Mouse (Mus musculus): ENCODE results near the gene Jmjd4. TPM values are rescaled to one million over a fixed set of nuclear protein-coding genes. Genes with fewer than 3 reads are reported as not detected.

Gene Jmjd4
- total and polyA plus RNA-seq, 3 experiments, result 9.6 to 15.7 (median 10.2) TPM

- no peaks in the 10 kb centered on the region for H3K79me2 ChIP-seq (replicated peaks; ENCODE audit: control insufficient read depth, extremely low read depth, insufficient read depth, poor library complexity, severe bottlenecking)
- no peaks in the 10 kb centered on the region for H3K9me3 ChIP-seq (replicated peaks; ENCODE audit: low read length)
- no peaks in the 10 kb centered on the region for H3K27me3 ChIP-seq (replicated peaks)
- peak overlapping the region; percentile 19; the same call in 1 of the 2 replicates for H3K4me2 ChIP-seq (ENCODE audit: insufficient read depth, low read depth, poor library complexity, severe bottlenecking)
- H3K4me3 ChIP-seq (replicated peaks in 1 of 3; ENCODE audit: low read depth in 2 of 3, low read length in 2 of 3, poor library complexity in 1 of 3), result peak overlapping the region in 1 of 3 experiments; percentile 20
- dilution Hi-C loops (cut with MboI; ENCODE audit: extremely low pct_ligation_motif_present, extremely low pct_unique_long_range_greater_than_20kb, low sequenced_read_pairs) (no loop called here), in situ Hi-C loops (cut with MboI; ENCODE audit: low pct_ligation_motif_present, low pct_unique_long_range_greater_than_20kb, low sequenced_read_pairs) (no loop called here)
- H3K4me1 ChIP-seq (ENCODE audit: control insufficient read depth in 1 of 2, insufficient read depth in 2 of 2), result peaks cover 16 to 28% of the 10 kb centered on the region in 2 experiments
- DNase-seq (ENCODE audit: extremely low read depth), result peak; percentile 63
- peaks cover 62 to 95% of the 10 kb centered on the region in 2 experiments for H3K36me3 ChIP-seq (replicated peaks in 1 of 2; ENCODE audit: control insufficient read depth in 1 of 2, insufficient read depth in 1 of 2, low read length in 1 of 2)
- peak overlapping the region; percentile 9; the same call in 1 of the 2 replicates for H3K27ac ChIP-seq (ENCODE audit: insufficient read depth, low read depth)
- TF ChIP-seq TBP (conservative IDR thresholded peaks at IDR 0.05; ENCODE audit: low read depth, low read length), result no peak
- TF ChIP-seq BHLHE40 (IDR thresholded peaks at IDR 0.05; ENCODE audit: low read depth, low read length), result peak; percentile 63
- TF ChIP-seq CHD1 (IDR thresholded peaks at IDR 0.05; ENCODE audit: low read depth, low read length), result peak; percentile 94
- no peak for TF ChIP-seq UBTF (IDR thresholded peaks at IDR 0.05; ENCODE audit: low read depth, low read length)
- TF ChIP-seq RAD21 (IDR thresholded peaks at IDR 0.05; ENCODE audit: low read depth, low read length), result no peak; the same call in 1 of the 2 replicates
- TF ChIP-seq JUND (conservative IDR thresholded peaks at IDR 0.05; ENCODE audit: low read depth, low read length), result no peak
- TF ChIP-seq CTCF (conservative IDR thresholded peaks at IDR 0.05 in 1 of 2, IDR thresholded peaks at IDR 0.05 in 1 of 2; ENCODE audit: low read depth in 2 of 2, low read length in 2 of 2), result peak in 1 of 2 experiments; percentile 5; a peak in 1 of 4 replicates
- TF ChIP-seq SIN3A (IDR thresholded peaks at IDR 0.05; ENCODE audit: low read length), result no peak
- no peak for TF ChIP-seq GABPA (IDR thresholded peaks at IDR 0.05; ENCODE audit: insufficient replicate concordance, low read depth, low read length)
- no peak for TF ChIP-seq POLR2AphosphoS2 (IDR thresholded peaks at IDR 0.05; ENCODE audit: low read depth, low read length)
- no peak for TF ChIP-seq MXI1 (IDR thresholded peaks at IDR 0.05; ENCODE audit: low read depth, low read length)
- TF ChIP-seq POLR2A (IDR thresholded peaks at IDR 0.05; ENCODE audit: low read depth, low read length), result no peak
- TF ChIP-seq SMC3 (IDR thresholded peaks at IDR 0.05; ENCODE audit: low read depth, low read length), result no peak
- no peak for TF ChIP-seq RCOR1 (conservative IDR thresholded peaks at IDR 0.05; ENCODE audit: low read depth, low read length)
- TF ChIP-seq ELF1 (IDR thresholded peaks at IDR 0.05; ENCODE audit: low read depth, low read length), result 0 out of 2 replicates have a peak, but pooled peaks have one; percentile 11
- peak; percentile 90 for TF ChIP-seq EP300 (IDR thresholded peaks at IDR 0.05; ENCODE audit: low read length)
- TF ChIP-seq PAX5 (IDR thresholded peaks at IDR 0.05; ENCODE audit: low read length), result no peak
- TF ChIP-seq E2F4 (IDR thresholded peaks at IDR 0.05; ENCODE audit: insufficient replicate concordance, low read depth, low read length), result no peak
- no peak for TF ChIP-seq ZC3H11A (IDR thresholded peaks at IDR 0.05; ENCODE audit: low read depth, low read length)
- TF ChIP-seq ZKSCAN1 (IDR thresholded peaks at IDR 0.05; ENCODE audit: borderline replicate concordance, low read depth, low read length), result no peak
- TF ChIP-seq MYC (IDR thresholded peaks at IDR 0.05; ENCODE audit: low read depth, low read length), result peak; percentile 49
- TF ChIP-seq ZMIZ1 (IDR thresholded peaks at IDR 0.05; ENCODE audit: low read depth, low read length), result no peak
- TF ChIP-seq TCF12 (IDR thresholded peaks at IDR 0.05; ENCODE audit: low read depth, low read length), result peak; percentile 65
- peak; percentile 6; the same call in 1 of the 2 replicates for TF ChIP-seq CHD2 (IDR thresholded peaks at IDR 0.05; ENCODE audit: low read length)
- no peak for TF ChIP-seq USF2 (conservative IDR thresholded peaks at IDR 0.05; ENCODE audit: low read depth, low read length)
- no peak for TF ChIP-seq USF1 (IDR thresholded peaks at IDR 0.05; ENCODE audit: low read depth, low read length)
- 0 out of 2 replicates have a peak, but pooled peaks have one; percentile 10 for TF ChIP-seq MAFK (IDR thresholded peaks at IDR 0.05; ENCODE audit: insufficient replicate concordance, low read length)
- TF ChIP-seq MAZ (IDR thresholded peaks at IDR 0.05; ENCODE audit: low read depth, low read length), result no peak
- no peak for TF ChIP-seq JUN (IDR thresholded peaks at IDR 0.05; ENCODE audit: insufficient read depth, low read depth, low read length)
- no peak for TF ChIP-seq ZNF384 (IDR thresholded peaks at IDR 0.05; ENCODE audit: low read depth, low read length)
- 0 out of 2 replicates have a peak, but pooled peaks have one; percentile 31 for TF ChIP-seq MEF2A (IDR thresholded peaks at IDR 0.05; ENCODE audit: borderline replicate concordance, low read depth, low read length)
- no peak for TF ChIP-seq HCFC1 (IDR thresholded peaks at IDR 0.05; ENCODE audit: low read depth, low read length)
- TF ChIP-seq NELFE (IDR thresholded peaks at IDR 0.05; ENCODE audit: low read depth, low read length), result no peak
- TF ChIP-seq IRF4 (IDR thresholded peaks at IDR 0.05; ENCODE audit: low read depth, low read length), result peak; percentile 87
- TF ChIP-seq KAT2A (IDR thresholded peaks at IDR 0.05; ENCODE audit: insufficient replicate concordance, low read length), result no peak
- peak; percentile 19; the same call in 1 of the 2 replicates for TF ChIP-seq MAX (IDR thresholded peaks at IDR 0.05; ENCODE audit: low read length)
- TF ChIP-seq ETS1 (conservative IDR thresholded peaks at IDR 0.05; ENCODE audit: low read depth, low read length), result 0 out of 2 replicates have a peak, but pooled peaks have one; percentile 28
- no peak for TF ChIP-seq NRF1 (IDR thresholded peaks at IDR 0.05; ENCODE audit: low read depth, low read length)
- H3K9ac ChIP-seq (ENCODE audit: insufficient read depth, low read depth), result no peak overlapping the region
Observed at GRCm38 (mm10) chr11:59421967-59422366, 27.9 kb upstream of the Jmjd4 start.

Data from CH12.LX (cell line).